Mouse (Mus musculus): ENCODE measurements at regions not wholly inside any gene's neighbourhood (a gene's known extent, or its start where the extent isn't known, plus 50 kb on each side); places are given as distances from the start of the nearest gene placed in this dataset.

DNA sequence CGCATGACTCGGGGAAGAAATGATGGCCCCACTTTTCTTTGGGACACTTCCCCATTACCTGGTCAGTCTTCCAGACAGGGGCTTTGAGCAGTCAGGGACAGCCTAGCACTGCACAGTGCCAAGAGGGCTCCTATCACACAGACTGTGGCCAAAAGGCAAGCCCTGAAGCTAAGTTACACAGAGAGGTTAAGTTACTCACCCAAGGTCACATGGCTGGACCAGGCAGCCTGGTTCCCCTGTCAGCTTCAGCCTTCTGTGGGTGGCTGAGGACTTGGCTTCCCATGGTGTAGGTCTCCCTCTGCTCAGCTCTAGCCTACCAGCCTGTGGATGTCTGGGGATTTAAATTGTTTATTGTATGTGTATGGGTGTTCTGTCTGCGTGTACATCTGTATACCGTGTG, 59.4 kb upstream of the Ptpn1 start:
- TF ChIP-seq POLR2A (IDR thresholded peaks at IDR 0.05; ENCODE audit: extremely low read depth, insufficient read depth, low read length) (no peak), CTCF (IDR thresholded peaks at IDR 0.05; ENCODE audit: extremely low read depth, insufficient read depth, low read length) (no peak)
